Mouse (Mus musculus) spleen, adult 2 months (tissue): Measurements from ENCODE around the gene Sh2d3c. TPM values are rescaled to one million over a fixed set of nuclear protein-coding genes. Genes with fewer than 3 reads are reported as not detected.

Experiments
- DNase-seq, 2 experiments: peaks; one replicate each; pipeline versions ENCODE4 v3.0.0 to v3.0.0-alpha.2; 2012 to 2021; ENCODE audit warnings: low spot score in 2 of 2, low read depth in 1 of 2
- H3K27ac ChIP-seq: fragments of 200-500 bp; 2 replicates; pipeline ENCODE4 v1.5.1; 2012; ENCODE audit warnings: low read length, inconsistent platforms; ENCODE audit not compliant: insufficient read depth
- H3K27me3 ChIP-seq: fragments of 200-500 bp; 2 replicates; pipeline ENCODE4 v1.6.1; 2012; ENCODE audit warnings: mild to moderate bottlenecking, moderate library complexity, low read length, inconsistent platforms; ENCODE audit not compliant: control insufficient read depth, insufficient read depth
- H3K36me3 ChIP-seq: fragments of 200-500 bp; 2 replicates; pipeline ENCODE4 v1.6.1; 2012; ENCODE audit warnings: mild to moderate bottlenecking, low read length, inconsistent platforms; ENCODE audit not compliant: control insufficient read depth, insufficient read depth
- H3K4me1 ChIP-seq: fragments of 200-500 bp; 2 replicates; pipeline ENCODE4 v1.6.1; 2011; ENCODE audit warnings: inconsistent platforms; ENCODE audit not compliant: control insufficient read depth, insufficient read depth, insufficient read length
- H3K4me3 ChIP-seq: fragments of 200-500 bp; 2 replicates; pipeline ENCODE4 v1.5.1; 2011; ENCODE audit warnings: mild to moderate bottlenecking, inconsistent platforms; ENCODE audit not compliant: insufficient read depth, insufficient read length; ENCODE audit errors: extremely low read depth
- CTCF ChIP-seq: fragments of 200-500 bp; IDR thresholded peaks from 2 replicates; pipeline ENCODE4 v1.5.1; 2011; ENCODE audit warnings: mild to moderate bottlenecking, inconsistent platforms; ENCODE audit not compliant: insufficient read depth, insufficient read length, insufficient replicate concordance; ENCODE audit errors: extremely low read depth
- POLR2A ChIP-seq: fragments of 200-500 bp; IDR thresholded peaks from 2 replicates; pipeline ENCODE4 v1.6.1; 2011; ENCODE audit warnings: low read depth, low read length, inconsistent platforms
- WGBS: fragments of 180-500 bp; shearing (Covaris S2); methylation state at CpG from one replicate; pipeline ENCODE4 v1.1.7; 2018; 5-methylcytosine and 5-hydroxymethylcytosine counted together
- polyA plus RNA-seq: library from polyadenylated mRNA; depleted of rRNA; stranded (reverse); fragments of >200 nt; gene quantifications from 2 replicates; pipeline ENCODE4 v1.2.3, GENCODE M21; 2012

Sh2d3c gene
- polyA plus RNA-seq, 1 experiment = 136 TPM

DNA sequence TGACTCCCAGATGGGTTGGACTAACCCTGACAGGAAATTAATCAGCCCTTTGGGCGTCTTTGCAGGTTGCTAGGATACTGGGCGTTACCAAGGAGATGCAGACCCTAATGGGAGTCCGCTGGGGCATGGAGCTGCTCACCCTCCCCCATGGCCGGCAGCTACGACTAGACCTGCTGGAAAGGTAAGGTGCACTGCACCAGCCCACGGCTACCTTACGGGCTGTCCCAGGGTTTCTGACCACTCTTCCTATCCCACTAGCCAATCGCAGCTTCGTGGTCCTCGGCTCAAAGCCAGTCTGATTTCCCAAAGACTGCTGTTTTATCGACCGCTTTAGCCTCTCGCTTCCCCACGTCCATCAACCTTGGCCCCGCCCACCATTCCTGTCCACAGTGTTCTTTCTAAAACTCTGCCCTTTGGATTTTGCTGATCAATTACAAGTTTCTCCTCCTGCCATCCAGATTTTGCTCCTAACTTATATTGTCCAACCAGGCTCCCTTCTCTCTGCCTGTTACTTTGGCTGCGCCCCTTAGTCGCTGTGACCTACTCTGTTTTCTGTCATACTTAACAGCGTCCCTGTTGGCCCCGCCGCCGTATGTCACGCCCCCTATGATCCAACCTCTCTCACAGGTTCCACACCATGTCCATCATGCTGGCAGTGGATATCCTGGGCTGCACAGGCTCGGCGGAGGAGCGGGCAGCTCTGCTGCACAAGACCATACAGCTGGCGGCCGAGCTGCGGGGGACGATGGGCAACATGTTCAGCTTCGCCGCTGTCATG is 30.2 kb downstream of the Sh2d3c start:
- Histone ChIP-seq H3K4me1 (no peaks in the 10 kb centered on the region), H3K27me3 (no peaks in the 10 kb centered on the region), H3K4me3 (no peak overlapping the region), H3K36me3 (peaks cover 66% of the 10 kb centered on the region), H3K27ac (no peak overlapping the region)
- 94% methylated on average over 31 of the region's 31 CpGs for WGBS
- no peak for TF ChIP-seq CTCF
- no peak for TF ChIP-seq POLR2A
- DNase-seq = no peak

- H3K27ac ChIP-seq = no peak overlapping the region
- H3K36me3 ChIP-seq = peaks cover 62% of the 10 kb centered on the region
- no peak overlapping the region for H3K4me3 ChIP-seq
- no peak for DNase-seq
- no peaks in the 10 kb centered on the region for H3K27me3 ChIP-seq
- no peaks in the 10 kb centered on the region for H3K4me1 ChIP-seq
- TF ChIP-seq CTCF = no peak
- no peak for TF ChIP-seq POLR2A
- 95% methylated on average over 8 of the region's 10 CpGs for WGBS
Measured at GRCm38 (mm10) chr2:32751665-32752033, 30.8 kb downstream of the Sh2d3c start.

GRCm38 (mm10) chr2:32752181-32752580 is 31.3 kb downstream of the Sh2d3c start:
- Histone ChIP-seq H3K4me1 (no peaks in the 10 kb centered on the region), H3K36me3 (peaks cover 57% of the 10 kb centered on the region), H3K27me3 (no peaks in the 10 kb centered on the region), H3K27ac (no peak overlapping the region), H3K4me3 (no peak overlapping the region)
- no peak for TF ChIP-seq CTCF
- WGBS = 92% methylated on average over 10 of the region's 10 CpGs
- DNase-seq = no peak

GRCm38 (mm10) chr2:32756674-32757055 is 35.8 kb downstream of the Sh2d3c start:
- Histone ChIP-seq H3K27ac (no peak overlapping the region), H3K36me3 (peaks cover 30% of the 10 kb centered on the region), H3K4me3 (no peak overlapping the region), H3K27me3 (no peaks in the 10 kb centered on the region), H3K4me1 (no peaks in the 10 kb centered on the region)
- WGBS = 43% methylated on average over 6 of the region's 6 CpGs
- no peak for DNase-seq
- TF ChIP-seq CTCF (no peak), POLR2A (no peak)

- H3K4me3 ChIP-seq = peak within 1 kb of the TSS; percentile 89
- peak; percentile 94 to 98 for DNase-seq
- under 1% methylated on average over 66 of the region's 66 CpGs for WGBS
- H3K27me3 ChIP-seq = no peaks in the 10 kb centered on the region
- H3K36me3 ChIP-seq = peaks cover 31% of the 10 kb centered on the region
- H3K27ac ChIP-seq = peak within 1 kb of the TSS; percentile 86
- TF ChIP-seq CTCF (peak; percentile 98), POLR2A (no peak)
- no peaks in the 10 kb centered on the region for H3K4me1 ChIP-seq
Measured at GRCm38 (mm10) chr2:32757056-32757845, 36.4 kb downstream of the Sh2d3c start, which contains the start of gene Tor2a. TSS of gene Tor2a (plus strand) at chr2:32757234.

- TF ChIP-seq POLR2A (no peak), CTCF (no peak)
- 94% methylated on average over 8 of the region's 8 CpGs for WGBS
- Histone ChIP-seq H3K27ac (no peak overlapping the region), H3K27me3 (no peaks in the 10 kb centered on the region), H3K36me3 (peaks cover 25% of the 10 kb centered on the region), H3K4me3 (no peak overlapping the region), H3K4me1 (no peaks in the 10 kb centered on the region)
- DNase-seq = no peak
Measured at GRCm38 (mm10) chr2:32758503-32758902, 37.6 kb downstream of the Sh2d3c start.

- TF ChIP-seq CTCF (no peak), POLR2A (no peak)
- Histone ChIP-seq H3K4me1 (no peaks in the 10 kb centered on the region), H3K27ac (no peak overlapping the region), H3K36me3 (peaks cover 24% of the 10 kb centered on the region), H3K27me3 (no peaks in the 10 kb centered on the region), H3K4me3 (no peak overlapping the region)
- DNase-seq = no peak
- WGBS = 99% methylated on average over 2 of the region's 2 CpGs
Measured at GRCm38 (mm10) chr2:32759001-32759400, 38.1 kb downstream of the Sh2d3c start.
